In the genomic region with DNA sequence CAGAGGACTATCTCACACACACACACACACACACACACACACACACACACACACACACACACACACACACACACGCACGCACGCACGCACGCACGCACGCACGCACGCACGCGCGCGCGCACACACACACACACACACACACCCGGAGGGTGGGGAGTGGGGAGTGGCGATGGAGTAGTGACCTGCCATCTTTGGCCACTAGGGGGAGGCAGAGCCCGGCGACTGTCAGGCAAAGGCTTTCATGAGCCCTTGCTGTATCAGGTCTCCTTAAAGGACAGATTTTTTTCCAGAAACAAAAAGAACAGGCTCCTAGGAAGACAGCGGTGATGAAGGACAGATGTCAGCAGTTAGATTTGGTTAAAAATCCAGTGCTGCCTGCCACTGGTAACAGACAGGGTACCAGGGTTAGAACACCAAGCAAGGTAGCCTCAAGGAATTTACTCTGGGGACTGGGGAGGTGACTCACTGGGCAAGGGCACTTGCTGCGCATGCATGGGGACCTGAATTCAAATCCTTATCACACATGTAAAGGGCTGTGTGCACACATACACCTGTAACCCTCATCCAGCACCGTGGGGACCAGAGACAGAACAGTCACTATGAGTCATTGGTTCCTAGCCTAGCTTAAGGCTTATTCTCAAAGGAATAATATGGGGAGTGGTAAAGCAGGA, we compare ENCODE assay signal across 9 mouse cellular contexts. TPM values are rescaled to one million over a fixed set of nuclear protein-coding genes. Genes with fewer than 3 reads are reported as not detected.
DNase-seq lines count a peak whose midpoint lies in the region; ATAC-seq and TF ChIP-seq lines count a peak whose summit lies in the region.
"Had no signal": no experiment of that assay in that cellular context is flagged by ENCODE, and none has a peak within 500 bp of the region (broad histone marks: within the 10 kb centered on the region; RNA-seq: fewer than 3 reads in every experiment).

No protein-coding gene starts in this region.

- TF ChIP-seq POLR2A in MEL (IDR thresholded peaks at IDR 0.05; ENCODE audit: control insufficient read depth in 1 of 2, insufficient read depth in 1 of 2, low read depth in 1 of 2, low read length in 2 of 2, poor library complexity in 1 of 2): no peak

- H3K4me3 ChIP-seq in MEL (ENCODE audit: control insufficient read depth in 1 of 2, insufficient read depth in 1 of 2, low read depth in 2 of 2, low read length in 2 of 2): no peak overlapping the region
- no peak overlapping the region for H3K4me3 ChIP-seq in forebrain, embryonic 16.5 days (replicated peaks; ENCODE audit: low read length)
- H3K4me3 ChIP-seq in hindbrain, embryonic 14.5 days (replicated peaks; ENCODE audit: low read length): no peak overlapping the region

- H3K4me1 ChIP-seq in MEL (ENCODE audit: control insufficient read depth in 1 of 2, insufficient read depth in 2 of 2, low read length in 2 of 2): no peaks in the 10 kb centered on the region
- no peaks in the 10 kb centered on the region for H3K4me1 ChIP-seq in forebrain, embryonic 16.5 days (replicated peaks; ENCODE audit: control insufficient read depth, insufficient read depth, low read length)
- no peaks in the 10 kb centered on the region for H3K4me1 ChIP-seq in hindbrain, embryonic 14.5 days (replicated peaks; ENCODE audit: control insufficient read depth, insufficient read depth, low read length)

- H3K79me2 ChIP-seq in MEL (ENCODE audit: control insufficient read depth, insufficient read depth, low read length, poor library complexity): no peaks in the 10 kb centered on the region

- peak; percentile 55 to 91 (median 70) for TF ChIP-seq CTCF in MEL (IDR thresholded peaks at IDR 0.05 in 2 of 3, conservative IDR thresholded peaks at IDR 0.05 in 1 of 3; ENCODE audit: control insufficient read depth in 1 of 3, insufficient read depth in 1 of 3, low read depth in 2 of 3, low read length in 3 of 3, poor library complexity in 1 of 3, severe bottlenecking in 1 of 3)

- no peak overlapping the region for H3K9ac ChIP-seq in MEL (ENCODE audit: control insufficient read depth, low read depth, low read length, poor library complexity, severe bottlenecking)
- no peak overlapping the region for H3K9ac ChIP-seq in forebrain, embryonic 16.5 days (replicated peaks; ENCODE audit: low read depth, low read length)
- H3K9ac ChIP-seq in hindbrain, embryonic 14.5 days: no peak overlapping the region

- H3K9me3 ChIP-seq in MEL (replicated peaks; ENCODE audit: insufficient read depth, low read length): no peaks in the 10 kb centered on the region
- H3K9me3 ChIP-seq in forebrain, embryonic 16.5 days (ENCODE audit: control insufficient read depth, low read length): no peaks in the 10 kb centered on the region
- H3K9me3 ChIP-seq in hindbrain, embryonic 14.5 days (ENCODE audit: control insufficient read depth, low read length): no peaks in the 10 kb centered on the region

- TF ChIP-seq EP300 in MEL (IDR thresholded peaks at IDR 0.05; ENCODE audit: low read depth in 1 of 2, low read length in 2 of 2): no peak

- H3K36me3 ChIP-seq in MEL (ENCODE audit: control insufficient read depth in 1 of 2, insufficient read depth in 2 of 2, low read length in 2 of 2): no peaks in the 10 kb centered on the region
- H3K36me3 ChIP-seq in forebrain, embryonic 16.5 days (ENCODE audit: control insufficient read depth, insufficient read depth): no peaks in the 10 kb centered on the region
- no peaks in the 10 kb centered on the region for H3K36me3 ChIP-seq in hindbrain, embryonic 14.5 days (replicated peaks; ENCODE audit: control insufficient read depth, insufficient read depth)

- no peaks in the 10 kb centered on the region; a peak in 1 of 4 replicates for H3K27me3 ChIP-seq in MEL (ENCODE audit: control insufficient read depth in 1 of 2, insufficient read depth in 2 of 2, low read length in 2 of 2)
- no peaks in the 10 kb centered on the region for H3K27me3 ChIP-seq in forebrain, embryonic 16.5 days (replicated peaks; ENCODE audit: control insufficient read depth, insufficient read depth, low read length)
- no peaks in the 10 kb centered on the region for H3K27me3 ChIP-seq in hindbrain, embryonic 14.5 days (ENCODE audit: control insufficient read depth, insufficient read depth, low read length)

- no peak overlapping the region for H3K27ac ChIP-seq in MEL (ENCODE audit: control insufficient read depth, low read depth, low read length)
- no peak overlapping the region for H3K27ac ChIP-seq in forebrain, embryonic 16.5 days (ENCODE audit: low read length)
- H3K27ac ChIP-seq in hindbrain, embryonic 14.5 days: no peak overlapping the region

- DNase-seq in MEL (ENCODE audit: low read depth, low spot score): peak; percentile 64
- DNase-seq in cerebellum, adult 11-12 months: peak; percentile 83
- DNase-seq in hindbrain, embryonic 14.5 days (ENCODE audit: low spot score): peak; percentile 80
- DNase-seq in layer of hippocampus, postnatal 36 days: peak; percentile 85 to 86
- DNase-seq in lung, postnatal 25 days (ENCODE audit: low spot score): peak; percentile 51
- peak; percentile 77 for DNase-seq in retina, postnatal 1 day
- DNase-seq in urinary bladder, adult 2 months (ENCODE audit: low spot score): peak; percentile 32

- peak; percentile 76 for TF ChIP-seq RAD21 in MEL (IDR thresholded peaks at IDR 0.05; ENCODE audit: low read depth, low read length)

- peak; percentile 86 for ATAC-seq in forebrain, embryonic 16.5 days
- peak; percentile 71 for ATAC-seq in hindbrain, embryonic 14.5 days (ENCODE audit: low FRiP score)

- WGBS in forebrain, embryonic 16.5 days: 24% methylated on average over 12 of the region's 21 CpGs
- WGBS in hindbrain, embryonic 14.5 days: 43% methylated on average over 12 of the region's 21 CpGs

- H3K4me2 ChIP-seq in forebrain, embryonic 16.5 days (ENCODE audit: low read length): no peak overlapping the region
- 0 out of 2 replicates have a peak overlapping the region, but pooled peaks have one; percentile 7 for H3K4me2 ChIP-seq in hindbrain, embryonic 14.5 days (replicated peaks)

TF ChIP-seq in MEL, 35 proteins besides CTCF, POLR2A, EP300 and RAD21:
- TF ChIP-seq POLR2AphosphoS2 (IDR thresholded peaks at IDR 0.05; ENCODE audit: low read length) (no peak), MYB (IDR thresholded peaks at IDR 0.05; ENCODE audit: low read depth, low read length) (no peak), MAZ (IDR thresholded peaks at IDR 0.05; ENCODE audit: low read depth, low read length) (peak; percentile 71; the same call in 1 of the 2 replicates), GABPA (IDR thresholded peaks at IDR 0.05; ENCODE audit: low read depth, low read length) (no peak), ZC3H11A (IDR thresholded peaks at IDR 0.05; ENCODE audit: low read depth, low read length) (peak; percentile 47; the same call in 1 of the 2 replicates), BHLHE40 (IDR thresholded peaks at IDR 0.05; ENCODE audit: borderline replicate concordance, low read depth, low read length) (no peak), POLR2AphosphoS5 (IDR thresholded peaks at IDR 0.05; ENCODE audit: borderline replicate concordance, low read depth, low read length) (no peak), MAFK (IDR thresholded peaks at IDR 0.05; ENCODE audit: borderline replicate concordance, low read depth, low read length) (no peak), ZKSCAN1 (IDR thresholded peaks at IDR 0.05; ENCODE audit: low read depth, low read length) (no peak), NRF1 (IDR thresholded peaks at IDR 0.05; ENCODE audit: insufficient read depth, low read depth, low read length, poor library complexity, severe bottlenecking) (no peak), HCFC1 (IDR thresholded peaks at IDR 0.05; ENCODE audit: low read depth, low read length) (no peak), ZNF384 (IDR thresholded peaks at IDR 0.05; ENCODE audit: low read depth, low read length) (no peak), CHD2 (IDR thresholded peaks at IDR 0.05; ENCODE audit: low read length) (no peak), SIN3A (IDR thresholded peaks at IDR 0.05; ENCODE audit: low read length) (no peak), SMC3 (IDR thresholded peaks at IDR 0.05; ENCODE audit: low read depth, low read length) (peak; percentile 57), MEF2A (IDR thresholded peaks at IDR 0.05; ENCODE audit: extremely low read depth, insufficient replicate concordance, low read depth, low read length, poor library complexity, severe bottlenecking) (no peak), TAL1 (IDR thresholded peaks at IDR 0.05; ENCODE audit: low read length) (no peak)

RNA-seq across cellular contexts. Expression of a gene that starts 6.6 kb away (rescaled TPM):
- total RNA-seq in MEL (2012; rRNA removed): 0.26 and 0.27 TPM in 2 replicates
- under 1 TPM in 1 of 2 experiments, not detected in 1; 0.07 TPM for polyA plus RNA-seq in MEL (2012; ENCODE audit: insufficient read depth in 1 of 2, insufficient read length in 2 of 2, low read depth in 1 of 2, low replicate concordance in 2 of 2, missing spikeins in 1 of 2)
- polyA plus RNA-seq in forebrain, embryonic 16.5 days (2015; fragmentation: Nextera tagmentation; extraction: Ambion mirVana): 9.6 and 17.6 TPM in 2 replicates
- polyA plus RNA-seq in hindbrain, embryonic 14.5 days (2014; fragmentation: Nextera tagmentation; extraction: Ambion mirVana): 17.4 and 17.8 TPM in 2 replicates
- 10 to 100 TPM; 13.5 to 14.7 TPM for total RNA-seq in layer of hippocampus, postnatal 36 days (2021)
- polyA plus RNA-seq in urinary bladder, adult 2 months (2012; rRNA removed): 2.6 and 3.4 TPM in 2 replicates
- total RNA-seq: hematopoietic stem cell, adult 5-6 weeks had no signal

RNA-seq across cellular contexts. Expression of a gene that starts 27.7 kb away (rescaled TPM):
- total RNA-seq in MEL (2012; rRNA removed): not detected in 2 replicates
- polyA plus RNA-seq in MEL (2012; ENCODE audit: insufficient read depth in 1 of 2, insufficient read length in 2 of 2, low read depth in 1 of 2, low replicate concordance in 2 of 2, missing spikeins in 1 of 2): not detected
- 0.20 and 0.27 TPM in 2 replicates for polyA plus RNA-seq in forebrain, embryonic 16.5 days (2015; fragmentation: Nextera tagmentation; extraction: Ambion mirVana)
- 0.23 and 0.25 TPM in 2 replicates for polyA plus RNA-seq in hindbrain, embryonic 14.5 days (2014; fragmentation: Nextera tagmentation; extraction: Ambion mirVana)
- under 1 TPM; 0.72 to 0.76 TPM for total RNA-seq in layer of hippocampus, postnatal 36 days (2021)
- polyA plus RNA-seq in urinary bladder, adult 2 months (2012; rRNA removed): 0.04 and 0.06 TPM in 2 replicates
- total RNA-seq: hematopoietic stem cell, adult 5-6 weeks had no signal

RNA-seq across cellular contexts. Expression of a gene that starts 51.1 kb away (rescaled TPM):
- not detected in 2 replicates for total RNA-seq in MEL (2012; rRNA removed)
- not detected for polyA plus RNA-seq in MEL (2012; ENCODE audit: insufficient read depth in 1 of 2, insufficient read length in 2 of 2, low read depth in 1 of 2, low replicate concordance in 2 of 2, missing spikeins in 1 of 2)
- polyA plus RNA-seq in forebrain, embryonic 16.5 days (2015; fragmentation: Nextera tagmentation; extraction: Ambion mirVana): 77.4 and 91.5 TPM in 2 replicates
- polyA plus RNA-seq in hindbrain, embryonic 14.5 days (2014; fragmentation: Nextera tagmentation; extraction: Ambion mirVana): 51.7 and 64.2 TPM in 2 replicates
- total RNA-seq in layer of hippocampus, postnatal 36 days (2021): 100 to 1,000 TPM; 159 to 178 TPM
- 0.18 and 0.31 TPM in 2 replicates for polyA plus RNA-seq in urinary bladder, adult 2 months (2012; rRNA removed)
- total RNA-seq: hematopoietic stem cell, adult 5-6 weeks had no signal

Comparison
In these comparisons a context has a peak if more than half of its experiments do, and no peak if none do; other contexts are left out.
1. DNase-seq: peak in every context shown above with its lines; median percentile 86 in layer of hippocampus, postnatal 36 days; 83 in cerebellum, adult 11-12 months; 80 in hindbrain, embryonic 14.5 days; 77 in retina, postnatal 1 day; 64 in MEL; 51 in lung, postnatal 25 days; 32 in urinary bladder, adult 2 months.
2. RNA of a gene that starts 51.1 kb away (polyA plus RNA-seq): 77.4 to 91.5 TPM in forebrain, embryonic 16.5 days and 51.7 to 64.2 TPM in hindbrain, embryonic 14.5 days; 0.18 to 0.31 TPM in urinary bladder, adult 2 months and not detected in MEL; every median in the first group is over 10 times any median in the second.